Mouse (Mus musculus) limb, embryonic 10.5 days (tissue): ENCODE data around the gene Eif1b. TPM values are rescaled to one million over a fixed set of nuclear protein-coding genes. Genes with fewer than 3 reads are reported as not detected.

ENCODE experiments used
- DNase-seq: peaks from one replicate; pipeline ENCODE4 v3.0.0-alpha.2; 2017; ENCODE audit warnings: low spot score
- H3K27ac ChIP-seq: fragments of 300-500 bp; sonication (generic); 2 replicates; pipeline ENCODE4 v1.5.1; 2016; ENCODE audit warnings: mild to moderate bottlenecking
- H3K27me3 ChIP-seq: fragments of 300-500 bp; sonication (generic); 2 replicates; pipeline ENCODE4 v1.6.1; 2016; ENCODE audit warnings: low read depth, mild to moderate bottlenecking; ENCODE audit not compliant: poor library complexity, severe bottlenecking
- H3K36me3 ChIP-seq: fragments of 300-500 bp; sonication (generic); 2 replicates; pipeline ENCODE4 v1.6.1; 2016; ENCODE audit warnings: mild to moderate bottlenecking, moderate library complexity
- H3K4me1 ChIP-seq: fragments of 300-500 bp; sonication (generic); 2 replicates; pipeline ENCODE4 v1.6.1; 2016
- H3K4me3 ChIP-seq: fragments of 300-500 bp; sonication (generic); 2 replicates; pipeline ENCODE4 v1.5.1; 2016; ENCODE audit warnings: mild to moderate bottlenecking, moderate library complexity
- H3K9me3 ChIP-seq: fragments of 300-500 bp; sonication (generic); replicated peaks from 2 replicates; pipeline ENCODE4 v1.6.1; 2016; ENCODE audit warnings: mild to moderate bottlenecking
- WGBS: fragments of 180-500 bp; shearing (Covaris S2); methylation state at CpG from one replicate; pipeline ENCODE4 v1.1.7; 2016; 5-methylcytosine and 5-hydroxymethylcytosine counted together
- polyA plus RNA-seq: library from polyadenylated mRNA; unstranded; fragments of >200 nt; fragmentation: Nextera tagmentation; extraction: Ambion mirVana; gene quantifications from 2 replicates; pipeline ENCODE4 v1.2.1, GENCODE M21; 2016

Eif1b gene
- 198 and 199 TPM in 2 replicates for polyA plus RNA-seq

- 3% methylated on average over 19 of the region's 19 CpGs for WGBS
- Histone ChIP-seq H3K9me3 (no peaks in the 10 kb centered on the region), H3K4me1 (peaks cover 20% of the 10 kb centered on the region), H3K27ac (peak within 1 kb of the TSS; percentile 99), H3K4me3 (peak within 1 kb of the TSS; percentile 99), H3K27me3 (no peaks in the 10 kb centered on the region), H3K36me3 (peaks cover 28% of the 10 kb centered on the region)
- no peak for DNase-seq
Observed at GRCm38 (mm10) chr9:120492010-120492399, at the start of gene Eif1b. TSS of gene Eif1b (plus strand) at chr9:120492232.

GRCm38 (mm10) chr9:120444642-120445041 is 47.4 kb upstream of the Eif1b start:
- no peaks in the 10 kb centered on the region for H3K9me3 ChIP-seq
- no peak for DNase-seq
- H3K4me1 ChIP-seq, result no peaks in the 10 kb centered on the region
- no peaks in the 10 kb centered on the region for H3K36me3 ChIP-seq
- 85% methylated on average over 9 of the region's 9 CpGs for WGBS
- no peak overlapping the region for H3K4me3 ChIP-seq
- H3K27me3 ChIP-seq, result no peaks in the 10 kb centered on the region
- no peak overlapping the region for H3K27ac ChIP-seq

DNA sequence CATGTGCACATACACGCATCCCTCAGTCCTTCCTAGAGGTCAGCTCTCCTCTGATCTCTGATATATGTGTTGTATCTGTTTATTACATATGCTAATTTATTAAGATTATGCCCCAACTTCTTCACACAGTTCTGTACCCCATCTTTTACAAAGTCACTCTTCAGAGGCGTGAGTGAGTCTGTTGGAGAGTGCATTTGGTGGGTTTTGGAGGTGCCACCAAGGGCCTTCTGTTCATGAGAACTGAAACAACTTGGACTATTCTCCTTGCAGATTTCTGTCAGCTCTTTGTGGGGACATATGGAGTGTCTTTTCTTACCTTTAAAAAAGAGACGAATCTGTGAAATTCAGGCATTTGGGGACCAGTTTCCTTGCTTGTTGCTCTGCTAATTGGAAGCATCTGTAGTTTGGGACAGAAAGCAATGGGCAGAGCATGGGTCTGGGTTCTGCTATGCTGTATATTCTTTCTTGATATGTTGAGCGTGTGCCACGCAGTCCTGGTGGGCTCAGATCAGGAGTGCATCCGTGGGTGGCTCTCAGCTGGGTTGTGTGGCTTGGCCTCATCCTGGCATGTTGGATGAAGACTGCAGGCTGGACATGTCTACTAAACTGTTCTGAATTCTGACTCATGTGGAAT is 42.2 kb upstream of the Eif1b start:
- H3K4me3 ChIP-seq, result no peak overlapping the region
- H3K36me3 ChIP-seq, result no peaks in the 10 kb centered on the region
- no peaks in the 10 kb centered on the region for H3K9me3 ChIP-seq
- no peak for DNase-seq
- H3K27me3 ChIP-seq, result no peaks in the 10 kb centered on the region
- H3K27ac ChIP-seq, result no peak overlapping the region
- WGBS, result 78% methylated on average over 6 of the region's 6 CpGs
- 0 out of 2 replicates have a peak, but pooled peaks cover 3% of the 10 kb centered on the region for H3K4me1 ChIP-seq

DNA sequence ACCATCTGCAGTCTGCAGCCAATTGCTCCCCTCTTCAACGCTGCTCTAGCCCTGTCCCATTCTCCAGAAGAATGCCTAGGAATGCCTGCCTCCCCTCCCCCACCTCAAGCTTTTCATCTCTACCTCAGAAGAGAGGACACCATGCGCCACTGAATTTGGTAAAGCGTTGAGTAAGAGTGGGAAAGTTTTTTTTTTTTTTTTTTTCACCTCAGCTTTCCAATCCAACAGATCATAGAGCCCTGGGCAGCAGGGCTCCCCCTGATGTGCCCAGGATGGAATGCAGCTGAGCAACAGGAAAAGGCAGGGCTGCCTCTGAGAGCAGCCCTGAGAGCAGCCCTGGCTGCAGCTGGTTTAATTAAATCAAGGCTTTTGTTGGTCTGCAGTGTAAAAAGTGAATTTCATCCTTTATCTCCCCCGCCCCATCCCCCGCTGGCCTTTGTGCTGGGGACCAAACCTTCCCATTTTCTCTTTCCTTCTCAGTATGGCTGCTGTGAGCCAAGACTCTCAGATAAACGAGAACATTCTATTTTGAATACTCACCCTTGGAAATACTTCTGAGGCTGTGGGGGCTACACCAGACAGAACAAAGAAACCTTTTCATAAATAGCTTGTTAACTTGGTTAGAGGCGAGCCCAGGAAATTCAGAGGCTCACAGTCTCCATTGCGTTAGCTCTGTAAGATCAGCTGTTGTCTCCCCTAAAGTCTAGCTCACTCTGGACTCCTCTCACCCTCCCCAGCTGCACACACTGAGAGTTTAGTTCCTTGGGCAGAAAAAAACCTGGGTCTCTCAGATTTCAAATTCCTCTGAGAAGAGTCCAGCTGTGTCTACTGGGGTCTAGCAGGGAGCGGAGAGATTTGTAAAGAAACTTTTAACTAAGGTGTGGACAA is 36.0 kb upstream of the Eif1b start:
- H3K27ac ChIP-seq, result peak overlapping the region; percentile 85
- H3K27me3 ChIP-seq, result no peaks in the 10 kb centered on the region
- DNase-seq, result peak; percentile 42
- H3K4me3 ChIP-seq, result peak overlapping the region; percentile 22; the same call in 1 of the 2 replicates
- no peaks in the 10 kb centered on the region for H3K9me3 ChIP-seq
- WGBS, result 44% methylated on average over 9 of the region's 9 CpGs
- peaks cover 21% of the 10 kb centered on the region for H3K4me1 ChIP-seq
- no peaks in the 10 kb centered on the region for H3K36me3 ChIP-seq

GRCm38 (mm10) chr9:120470431-120470830 is 21.6 kb upstream of the Eif1b start:
- Histone ChIP-seq H3K36me3 (no peaks in the 10 kb centered on the region), H3K4me1 (0 out of 2 replicates have a peak, but pooled peaks cover 5% of the 10 kb centered on the region), H3K27ac (no peak overlapping the region), H3K4me3 (no peak overlapping the region), H3K27me3 (no peaks in the 10 kb centered on the region), H3K9me3 (no peaks in the 10 kb centered on the region)
- WGBS, result 92% methylated on average over 1 of the region's 1 CpGs
- DNase-seq, result no peak

GRCm38 (mm10) chr9:120481644-120482043 is 10.4 kb upstream of the Eif1b start:
- H3K27me3 ChIP-seq, result no peaks in the 10 kb centered on the region
- H3K36me3 ChIP-seq, result no peaks in the 10 kb centered on the region
- 86% methylated on average over 3 of the region's 3 CpGs for WGBS
- H3K4me1 ChIP-seq, result peaks cover 18% of the 10 kb centered on the region
- H3K9me3 ChIP-seq, result no peaks in the 10 kb centered on the region
- no peak overlapping the region for H3K27ac ChIP-seq
- DNase-seq, result no peak
- no peak overlapping the region for H3K4me3 ChIP-seq

DNA sequence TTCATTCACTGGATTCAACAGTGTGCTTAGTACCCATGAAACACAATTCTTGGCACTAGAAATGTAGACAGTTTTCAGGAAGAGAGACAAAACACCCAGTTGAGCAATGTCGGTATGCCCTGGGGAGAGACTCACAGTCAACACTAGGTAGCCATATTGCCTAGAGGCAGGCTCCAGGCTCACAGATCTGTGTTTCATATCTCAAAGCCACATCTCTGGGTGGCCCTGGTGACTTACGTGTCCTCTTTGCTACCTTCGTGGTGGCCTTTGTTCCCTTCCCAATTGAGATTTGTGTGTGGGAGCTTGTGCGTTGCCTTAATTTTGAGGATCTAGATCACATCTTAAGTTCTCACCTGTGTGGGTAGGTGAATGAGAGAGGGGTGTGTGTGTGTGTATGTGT is 9.7 kb upstream of the Eif1b start:
- 96% methylated on average over 4 of the region's 4 CpGs for WGBS
- Histone ChIP-seq H3K27me3 (no peaks in the 10 kb centered on the region), H3K4me1 (peaks cover 11% of the 10 kb centered on the region), H3K4me3 (no peak overlapping the region), H3K9me3 (no peaks in the 10 kb centered on the region), H3K36me3 (no peaks in the 10 kb centered on the region), H3K27ac (no peak overlapping the region)
- DNase-seq, result no peak

DNA sequence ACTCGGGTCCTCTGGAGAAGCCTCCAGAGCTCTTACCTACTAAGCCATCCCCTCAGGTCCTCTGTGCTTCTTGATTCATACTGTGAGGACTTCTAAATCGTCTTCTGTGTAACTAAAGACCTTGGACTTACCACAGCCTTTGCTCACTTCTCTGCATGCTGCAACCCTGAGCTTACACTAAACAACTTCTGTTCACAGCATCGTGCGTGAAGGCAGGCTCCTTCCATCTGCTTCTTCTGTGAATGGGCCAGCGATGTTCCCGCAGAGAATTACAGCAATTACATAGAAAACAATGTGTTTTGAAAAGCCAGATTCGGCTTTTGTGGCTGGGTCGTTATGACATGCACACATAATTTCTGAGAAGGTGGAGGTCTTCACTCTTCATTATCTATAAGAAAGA is 8.9 kb upstream of the Eif1b start:
- H3K4me1 ChIP-seq, result peaks cover 4% of the 10 kb centered on the region
- H3K36me3 ChIP-seq, result no peaks in the 10 kb centered on the region
- no peaks in the 10 kb centered on the region for H3K27me3 ChIP-seq
- DNase-seq, result no peak
- no peaks in the 10 kb centered on the region for H3K9me3 ChIP-seq
- WGBS, result 89% methylated on average over 8 of the region's 8 CpGs
- no peak overlapping the region for H3K4me3 ChIP-seq
- H3K27ac ChIP-seq, result no peak overlapping the region

GRCm38 (mm10) chr9:120487076-120487475 is 5.0 kb upstream of the Eif1b start:
- WGBS, result 86% methylated on average over 8 of the region's 8 CpGs
- Histone ChIP-seq H3K9me3 (no peaks in the 10 kb centered on the region), H3K4me1 (peaks cover 4% of the 10 kb centered on the region), H3K27me3 (no peaks in the 10 kb centered on the region), H3K36me3 (no peaks in the 10 kb centered on the region), H3K27ac (no peak overlapping the region), H3K4me3 (no peak overlapping the region)
- no peak for DNase-seq

DNA sequence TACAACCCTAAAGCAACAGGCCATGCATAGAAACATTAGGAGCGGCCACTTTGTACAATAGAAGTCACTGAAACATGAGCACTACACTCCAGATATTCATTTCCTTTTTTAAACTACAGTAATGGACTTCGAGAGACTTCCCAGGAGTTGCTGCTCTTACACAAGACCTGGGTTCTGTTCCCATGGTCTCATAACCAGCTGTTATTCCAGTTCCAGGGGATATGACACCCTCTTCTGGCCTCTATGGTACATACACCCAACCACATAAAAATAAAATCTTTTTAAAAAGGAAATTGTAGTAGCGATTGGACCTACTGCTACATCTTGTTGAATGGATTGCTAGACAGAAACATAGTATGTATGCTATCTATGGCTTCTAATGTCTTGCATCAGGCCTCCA is 523 bp upstream of the Eif1b start:
- peaks cover 20% of the 10 kb centered on the region for H3K4me1 ChIP-seq
- 91% methylated on average over 3 of the region's 3 CpGs for WGBS
- H3K36me3 ChIP-seq, result peaks cover 28% of the 10 kb centered on the region
- no peaks in the 10 kb centered on the region for H3K9me3 ChIP-seq
- peak overlapping the region; percentile 99 for H3K4me3 ChIP-seq
- no peaks in the 10 kb centered on the region for H3K27me3 ChIP-seq
- no peak for DNase-seq
- peak overlapping the region; percentile 99; the same call in 1 of the 2 replicates for H3K27ac ChIP-seq

GRCm38 (mm10) chr9:120492400-120493351 is 644 bp downstream of the Eif1b start:
- Histone ChIP-seq H3K4me3 (peak overlapping the region; percentile 99), H3K27ac (peak overlapping the region; percentile 99), H3K27me3 (no peaks in the 10 kb centered on the region), H3K36me3 (peaks cover 34% of the 10 kb centered on the region), H3K4me1 (peaks cover 20% of the 10 kb centered on the region), H3K9me3 (no peaks in the 10 kb centered on the region)
- WGBS, result under 1% methylated on average over 96 of the region's 97 CpGs
- peak; percentile 88 for DNase-seq

- peak overlapping the region; percentile 99 for H3K27ac ChIP-seq
- H3K4me1 ChIP-seq, result peaks cover 20% of the 10 kb centered on the region
- H3K4me3 ChIP-seq, result peak overlapping the region; percentile 99
- peaks cover 34% of the 10 kb centered on the region for H3K36me3 ChIP-seq
- no peaks in the 10 kb centered on the region for H3K27me3 ChIP-seq
- H3K9me3 ChIP-seq, result no peaks in the 10 kb centered on the region
- DNase-seq, result no peak
- WGBS, result 89% methylated on average over 12 of the region's 12 CpGs
Observed at GRCm38 (mm10) chr9:120493781-120494180, 1.7 kb downstream of the Eif1b start.
